Mouse (Mus musculus) MEL (cell line): ENCODE data around the gene Fars2.

Experiments
- BHLHE40 ChIP-seq: IDR thresholded peaks from 2 replicates; pipeline ENCODE4 v1.6.1; 2012; ENCODE audit warnings: low read depth, mild to moderate bottlenecking, inconsistent platforms, low read length, improper control_type of control experiment, borderline replicate concordance
- CTCF ChIP-seq, 3 experiments: IDR thresholded peaks in 2 of 3; conservative IDR thresholded peaks in 1 of 3; 2 replicates each; pipeline ENCODE4 v1.5.1; 2011 to 2012; ENCODE audit warnings: low read length in 3 of 3, low read depth in 2 of 3, mild to moderate bottlenecking in 2 of 3, improper control_type of control experiment in 1 of 3, inconsistent platforms in 1 of 3, mixed read lengths in 1 of 3, moderate library complexity in 1 of 3; ENCODE audit not compliant: control insufficient read depth in 1 of 3, insufficient read depth in 1 of 3, poor library complexity in 1 of 3, severe bottlenecking in 1 of 3
- E2F4 ChIP-seq: IDR thresholded peaks from 2 replicates; pipeline ENCODE4 v1.6.1; 2011; ENCODE audit warnings: low read depth, low read length, improper control_type of control experiment, borderline replicate concordance
- JUND ChIP-seq: IDR thresholded peaks from 2 replicates; pipeline ENCODE4 v1.6.1; 2011; ENCODE audit warnings: low read depth, mild to moderate bottlenecking, improper control_type of control experiment, low read length
- MAFK ChIP-seq: IDR thresholded peaks from 2 replicates; pipeline ENCODE4 v1.6.1; 2011; ENCODE audit warnings: low read depth, mild to moderate bottlenecking, low read length, improper control_type of control experiment, borderline replicate concordance
- POLR2A ChIP-seq, 2 experiments: IDR thresholded peaks; 2 replicates each; pipeline ENCODE4 v1.6.1; 2011 to 2012; ENCODE audit warnings: low read length in 2 of 2, mild to moderate bottlenecking in 2 of 2, control low read depth in 1 of 2, improper control_type of control experiment in 1 of 2, low read depth in 1 of 2, moderate library complexity in 1 of 2; ENCODE audit not compliant: control insufficient read depth in 1 of 2, insufficient read depth in 1 of 2, poor library complexity in 1 of 2
- POLR2AphosphoS2 ChIP-seq: IDR thresholded peaks from 2 replicates; pipeline ENCODE4 v1.6.1; 2011; ENCODE audit warnings: low read length, improper control_type of control experiment
- SIN3A ChIP-seq: IDR thresholded peaks from 2 replicates; pipeline ENCODE4 v1.6.1; 2012; ENCODE audit warnings: low read length, improper control_type of control experiment, inconsistent platforms
- TBP ChIP-seq: IDR thresholded peaks from 2 replicates; pipeline ENCODE4 v1.8.0; 2011; ENCODE audit warnings: low read depth, low read length, improper control_type of control experiment
- USF1 ChIP-seq: IDR thresholded peaks from 2 replicates; pipeline ENCODE4 v1.6.1; 2014; ENCODE audit warnings: low read depth, mild to moderate bottlenecking, inconsistent platforms, low read length, improper control_type of control experiment, moderate library complexity
- USF2 ChIP-seq, 2 experiments: IDR thresholded peaks; 2 replicates each; pipeline ENCODE4 v1.6.1; 2011 to 2012; ENCODE audit warnings: improper control_type of control experiment in 2 of 2, low read length in 2 of 2, borderline replicate concordance in 1 of 2, inconsistent platforms in 1 of 2, low read depth in 1 of 2, mild to moderate bottlenecking in 1 of 2; ENCODE audit not compliant: insufficient read depth in 1 of 2

GRCm38 (mm10) chr13:36729731-36730340 is 612.6 kb downstream of the Fars2 start:
- TF ChIP-seq E2F4: no peak
- TF ChIP-seq TBP: no peak
- no peak for TF ChIP-seq CTCF (IDR thresholded peaks at IDR 0.05 in 2 of 3, conservative IDR thresholded peaks at IDR 0.05 in 1 of 3; ENCODE audit: control insufficient read depth in 1 of 3, insufficient read depth in 1 of 3, low read depth in 2 of 3, low read length in 3 of 3, poor library complexity in 1 of 3, severe bottlenecking in 1 of 3)
- no peak for TF ChIP-seq JUND
- no peak for TF ChIP-seq SIN3A
- no peak for TF ChIP-seq USF1
- no peak for TF ChIP-seq BHLHE40
- no peak for TF ChIP-seq POLR2A (IDR thresholded peaks at IDR 0.05; ENCODE audit: control insufficient read depth in 1 of 2, insufficient read depth in 1 of 2, low read depth in 1 of 2, low read length in 2 of 2, poor library complexity in 1 of 2)
- TF ChIP-seq USF2 (IDR thresholded peaks at IDR 0.05; ENCODE audit: borderline replicate concordance in 1 of 2, insufficient read depth in 1 of 2, low read depth in 1 of 2, low read length in 2 of 2): no peak
- TF ChIP-seq MAFK: no peak
- TF ChIP-seq POLR2AphosphoS2: no peak
